Mouse (Mus musculus): ENCODE results near the gene Gm21698.
"Not testable (repeated sequence)": the region's sequence is repeated elsewhere in the genome, so short reads cannot be mapped to it uniquely, and the experiment has no call there.

- not testable (repeated sequence) for TF ChIP-seq CTCF (IDR thresholded peaks at IDR 0.05; ENCODE audit: low read depth, low read length); POLR2A (IDR thresholded peaks at IDR 0.05; ENCODE audit: borderline replicate concordance, low read depth, low read length)
Observed at GRCm38 (mm10) chr5:26006937-26007695, 18.7 kb upstream of the Gm21698 start.
